Mouse (Mus musculus) cerebellum, adult 18-20 months (tissue): ENCODE measurements around the gene Foxa1.

ENCODE experiments used
- DNase-seq, 2 experiments: peaks; one replicate each; pipeline ENCODE4 v3.0.0; 2021

Foxa1 gene

GRCm38 (mm10) chr12:57546415-57547201, at the start of gene Foxa1:
Gene Foxa1, minus strand, starts transcription at chr12:57546916.
- DNase-seq = no peak

- DNase-seq = no peak
Observed at GRCm38 (mm10) chr12:57575931-57576628, 29.4 kb upstream of the Foxa1 start.

- no peak for DNase-seq
Observed at GRCm38 (mm10) chr12:57572415-57572814, 25.7 kb upstream of the Foxa1 start.

- no peak for DNase-seq
Observed at GRCm38 (mm10) chr12:57571773-57572172, 25.1 kb upstream of the Foxa1 start.

DNA sequence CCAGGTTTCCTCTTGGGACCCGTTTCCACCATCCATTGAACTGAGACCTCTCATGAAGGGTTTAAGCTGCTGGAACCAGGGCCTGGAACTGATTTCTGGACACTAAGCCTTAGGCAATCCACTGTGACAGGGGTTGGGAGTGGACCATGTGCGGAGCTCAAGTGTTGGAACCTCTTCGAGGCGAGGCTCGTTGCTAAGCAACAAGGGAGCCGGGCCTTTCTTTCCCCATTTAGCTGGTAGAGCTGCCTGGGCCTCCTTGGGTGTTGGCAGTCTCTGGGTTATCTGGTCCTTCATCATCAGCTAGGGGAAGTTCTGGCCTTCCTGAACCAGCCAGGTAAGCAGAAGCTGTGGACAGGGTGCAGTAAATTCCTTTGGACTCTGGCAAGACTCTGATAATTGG, 17.2 kb upstream of the Foxa1 start, which contains the start of gene Ttc6:
Ttc6 (plus strand) TSS at position 205 of the 400 bp plus-strand sequence.
- DNase-seq = no peak

GRCm38 (mm10) chr12:57554091-57554490, 7.4 kb upstream of the Foxa1 start:
- DNase-seq = no peak

DNA sequence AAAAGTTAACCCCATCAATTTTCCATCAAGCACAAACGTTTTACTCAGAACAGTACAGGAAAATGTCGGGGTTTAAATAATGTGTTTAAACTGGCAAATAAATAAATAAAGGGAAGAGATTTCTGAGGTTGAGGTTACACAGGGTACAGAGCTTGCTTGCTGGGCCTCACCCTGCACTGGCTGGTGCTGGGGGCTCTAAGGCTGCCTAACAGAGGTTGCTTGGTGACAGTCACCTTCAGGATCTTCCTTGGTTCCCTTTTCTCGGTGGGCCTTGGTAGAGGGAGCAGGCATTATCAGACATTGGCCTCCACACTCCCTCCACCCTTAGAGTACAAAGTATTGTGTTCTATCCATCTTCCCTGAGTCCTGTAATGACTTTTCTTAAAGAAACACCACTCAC, 5.6 kb upstream of the Foxa1 start:
- DNase-seq = no peak

GRCm38 (mm10) chr12:57550881-57551280, 4.2 kb upstream of the Foxa1 start:
- DNase-seq = no peak

DNA sequence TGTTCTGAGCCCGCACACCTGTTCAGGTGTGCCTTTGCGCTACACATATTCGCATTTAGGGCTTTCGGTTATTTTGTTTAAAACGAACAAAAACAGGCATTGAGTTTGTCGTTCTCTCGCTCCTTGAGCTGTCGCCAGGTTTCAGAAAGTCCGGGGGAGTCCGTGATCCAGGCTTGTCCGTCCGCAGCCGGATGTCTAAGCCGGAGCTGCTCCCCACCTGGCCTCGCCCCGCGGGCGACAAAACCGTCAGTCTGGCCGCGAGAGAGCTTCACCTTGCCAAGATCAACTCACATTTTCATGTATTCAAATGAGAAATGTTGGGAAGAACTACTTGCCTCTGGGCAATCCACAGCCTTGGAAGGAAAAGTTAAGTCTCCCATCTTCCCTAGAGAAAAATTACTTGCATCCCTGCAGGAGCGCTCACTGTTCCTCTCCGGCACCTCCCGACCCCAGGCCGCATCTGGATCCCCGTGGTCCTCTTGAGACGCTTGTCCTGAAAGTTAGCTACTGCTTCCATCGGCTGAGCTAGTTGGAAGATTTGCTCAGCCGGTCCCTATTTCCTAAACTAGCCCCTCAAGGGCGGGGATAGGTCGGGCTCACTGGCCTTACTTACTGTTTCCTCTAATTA, 3.6 kb upstream of the Foxa1 start:
- DNase-seq = no peak

GRCm38 (mm10) chr12:57549667-57550160, 3.0 kb upstream of the Foxa1 start:
- no peak for DNase-seq

DNA sequence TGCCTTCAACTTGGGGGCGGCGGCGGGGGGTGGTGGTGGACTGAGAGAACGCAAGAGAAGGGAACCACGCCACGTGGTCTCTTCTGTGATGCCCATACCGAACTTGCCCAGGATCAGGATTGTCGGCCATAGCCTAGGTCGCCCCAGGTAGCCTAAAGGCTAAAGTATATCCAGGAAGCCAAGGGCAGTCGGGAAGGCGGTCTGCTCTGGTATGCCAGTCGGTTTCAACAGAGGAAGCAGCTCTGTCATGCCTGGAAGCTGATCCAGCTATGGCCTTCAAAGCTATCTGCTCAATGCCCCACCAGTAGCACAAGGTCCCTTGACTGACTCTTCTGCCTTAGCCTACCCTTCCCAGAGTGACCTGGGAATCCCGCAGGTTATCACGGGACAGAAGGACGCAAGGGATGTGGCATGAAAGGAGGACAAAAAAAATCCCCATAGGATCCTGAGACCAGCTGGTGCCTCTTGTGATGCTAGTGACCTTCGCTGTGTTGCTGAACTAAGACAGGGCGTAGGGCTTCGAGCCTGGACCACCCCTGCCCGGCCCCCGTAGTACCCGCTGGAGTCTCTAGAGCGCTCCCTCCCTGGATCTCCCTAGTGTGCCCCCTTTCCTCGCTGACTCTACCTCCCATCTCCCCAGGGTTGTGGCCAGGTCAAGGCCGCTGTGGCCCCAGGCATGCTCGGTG, 2.4 kb upstream of the Foxa1 start:
- DNase-seq = no peak

- DNase-seq = no peak
Observed at GRCm38 (mm10) chr12:57548352-57548980, 1.8 kb upstream of the Foxa1 start.

DNA sequence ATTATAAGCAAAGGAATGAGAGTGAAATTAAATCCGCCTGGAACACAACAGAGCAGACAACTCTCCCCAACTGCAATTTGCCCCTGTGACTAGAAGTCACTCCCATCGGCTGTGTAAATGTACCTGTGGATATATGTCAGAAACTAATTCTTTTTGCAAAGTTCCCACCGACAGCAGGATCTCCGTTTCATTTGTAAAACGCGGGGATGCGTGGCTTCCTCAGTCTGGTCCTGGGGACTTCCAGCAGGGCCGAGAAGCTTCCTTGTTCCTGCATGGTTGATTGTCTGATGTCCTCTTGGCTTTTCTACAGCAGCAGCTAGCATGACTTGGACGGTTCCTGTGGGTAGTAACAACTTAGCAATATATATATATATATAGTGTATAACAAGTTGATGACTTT, 1.2 kb upstream of the Foxa1 start:
- DNase-seq = no peak

GRCm38 (mm10) chr12:57545371-57546241, 1.1 kb downstream of the Foxa1 start:
- DNase-seq = no peak

GRCm38 (mm10) chr12:57544641-57545370, 1.9 kb downstream of the Foxa1 start:
- DNase-seq = peak in 1 of 2 experiments; percentile 28

DNA sequence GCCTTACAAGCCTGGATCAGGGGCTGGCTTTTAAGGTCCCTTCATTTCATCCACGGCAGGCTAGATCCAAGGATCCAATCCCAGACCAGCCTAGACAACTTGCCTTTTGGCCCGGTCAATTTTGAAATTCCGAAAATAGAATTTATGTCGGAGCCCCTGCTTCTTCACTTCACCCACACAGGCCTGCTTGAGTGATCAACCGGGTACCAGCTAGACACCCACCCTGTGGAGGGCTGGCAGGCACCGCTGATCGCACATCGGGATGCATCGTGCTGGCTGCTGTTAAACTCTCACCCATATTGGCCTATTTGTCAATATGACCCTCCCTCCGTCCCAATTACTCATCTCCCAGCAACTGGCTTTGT, 3.1 kb downstream of the Foxa1 start:
- no peak for DNase-seq

- no peak for DNase-seq
Observed at GRCm38 (mm10) chr12:57542746-57543626, 3.7 kb downstream of the Foxa1 start.

- DNase-seq = no peak
Observed at GRCm38 (mm10) chr12:57541931-57542745, 4.6 kb downstream of the Foxa1 start.

DNA sequence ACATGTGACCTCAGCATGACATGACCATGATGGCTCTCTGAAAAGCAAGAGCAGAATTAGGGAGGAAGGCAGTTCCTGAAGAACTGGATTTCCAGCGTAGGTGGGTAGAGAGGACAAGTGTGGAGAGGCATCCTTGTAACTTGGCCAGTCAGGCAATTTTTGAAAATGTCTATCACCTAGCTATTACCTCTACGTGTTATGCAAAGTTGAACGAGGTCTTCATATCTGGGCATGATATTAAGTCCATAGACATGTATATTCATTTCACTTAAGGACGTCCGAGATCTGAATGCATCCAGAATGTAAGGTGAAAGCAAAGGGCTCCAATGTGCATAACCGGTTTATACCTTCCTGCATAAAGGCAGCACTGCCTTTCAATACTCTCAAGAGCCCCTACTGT, 5.6 kb downstream of the Foxa1 start:
- no peak for DNase-seq
